Mouse (Mus musculus) cerebral cortex, adult 2 months (tissue): ENCODE results near the gene Ror2.

Experiments used
- WGBS: fragments of 180-500 bp; shearing (Covaris S2); methylation state at CpG from one replicate; pipeline ENCODE4 v1.1.7; 2018; 5-methylcytosine and 5-hydroxymethylcytosine counted together

Gene Ror2

GRCm38 (mm10) chr13:53285756-53286361, at the start of gene Ror2:
Ror2 (minus strand) TSS chr13:53286124.
- WGBS, result 2% methylated on average over 65 of the region's 68 CpGs

GRCm38 (mm10) chr13:53333769-53334168, 47.8 kb upstream of the Ror2 start:
- WGBS, result 84% methylated on average over 8 of the region's 8 CpGs

- WGBS, result 86% methylated on average over 2 of the region's 2 CpGs
These were observed 44.3 kb upstream of the Ror2 start for GRCm38 (mm10) chr13:53330246-53330645.

GRCm38 (mm10) chr13:53325531-53325930, 39.6 kb upstream of the Ror2 start:
- WGBS, result 89% methylated on average over 1 of the region's 1 CpGs

- 83% methylated on average over 2 of the region's 2 CpGs for WGBS
These were observed 37.7 kb upstream of the Ror2 start for GRCm38 (mm10) chr13:53323661-53324060.

- 82% methylated on average over 12 of the region's 12 CpGs for WGBS
These were observed 35.0 kb upstream of the Ror2 start for GRCm38 (mm10) chr13:53320899-53321298.

- WGBS, result 75% methylated on average over 11 of the region's 11 CpGs
These were observed 30.8 kb upstream of the Ror2 start for GRCm38 (mm10) chr13:53316515-53317295.

- 87% methylated on average over 4 of the region's 4 CpGs for WGBS
These were observed 29.8 kb upstream of the Ror2 start for GRCm38 (mm10) chr13:53315757-53316156.

- WGBS, result 96% methylated on average over 5 of the region's 5 CpGs
These were observed 24.5 kb upstream of the Ror2 start for GRCm38 (mm10) chr13:53310442-53310841.

- 5% methylated on average over 15 of the region's 15 CpGs for WGBS
These were observed 23.8 kb upstream of the Ror2 start for GRCm38 (mm10) chr13:53309661-53310160.

GRCm38 (mm10) chr13:53309148-53309547, 23.2 kb upstream of the Ror2 start:
- WGBS, result 28% methylated on average over 9 of the region's 9 CpGs

- WGBS, result 78% methylated on average over 5 of the region's 5 CpGs
These were observed 20.9 kb upstream of the Ror2 start for GRCm38 (mm10) chr13:53306836-53307235.

GRCm38 (mm10) chr13:53305256-53305655, 19.3 kb upstream of the Ror2 start:
- 91% methylated on average over 8 of the region's 8 CpGs for WGBS

- 93% methylated on average over 10 of the region's 10 CpGs for WGBS
These were observed 16.8 kb upstream of the Ror2 start for GRCm38 (mm10) chr13:53302688-53303087.

GRCm38 (mm10) chr13:53293065-53293464, 7.1 kb upstream of the Ror2 start:
- 89% methylated on average over 12 of the region's 12 CpGs for WGBS

- WGBS, result 54% methylated on average over 3 of the region's 3 CpGs
These were observed 6.3 kb upstream of the Ror2 start for GRCm38 (mm10) chr13:53292244-53292643.

- WGBS, result 11% methylated on average over 29 of the region's 35 CpGs
These were observed 616 bp downstream of the Ror2 start for GRCm38 (mm10) chr13:53285261-53285755.

- WGBS, result 44% methylated on average over 17 of the region's 17 CpGs
These were observed 1.2 kb downstream of the Ror2 start for GRCm38 (mm10) chr13:53284740-53285191.

- WGBS, result 83% methylated on average over 11 of the region's 11 CpGs
These were observed 4.1 kb downstream of the Ror2 start for GRCm38 (mm10) chr13:53281604-53282396.

GRCm38 (mm10) chr13:53278908-53279307, 7.0 kb downstream of the Ror2 start:
- 79% methylated on average over 10 of the region's 10 CpGs for WGBS

- WGBS, result 87% methylated on average over 7 of the region's 7 CpGs
These were observed 9.5 kb downstream of the Ror2 start for GRCm38 (mm10) chr13:53276381-53276780.

GRCm38 (mm10) chr13:53275778-53276177, 10.1 kb downstream of the Ror2 start:
- 47% methylated on average over 8 of the region's 8 CpGs for WGBS
